Mouse (Mus musculus) small intestine, adult 2 months (tissue): ENCODE data around the gene Bms1. TPM values are rescaled to one million over a fixed set of nuclear protein-coding genes. Genes with fewer than 3 reads are reported as not detected.

Source experiments
- H3K27ac ChIP-seq: fragments of 200-500 bp; 2 replicates; pipeline ENCODE4 v1.5.1; 2012; ENCODE audit warnings: low read depth, low read length, control low read depth, inconsistent platforms; ENCODE audit not compliant: insufficient read depth
- H3K27me3 ChIP-seq: fragments of 200-500 bp; 2 replicates; pipeline ENCODE4 v1.6.1; 2012; ENCODE audit warnings: mild to moderate bottlenecking, moderate library complexity, low read length, inconsistent platforms; ENCODE audit not compliant: control insufficient read depth, insufficient read depth
- H3K36me3 ChIP-seq: fragments of 200-500 bp; 2 replicates; pipeline ENCODE4 v1.6.1; 2012; ENCODE audit warnings: mild to moderate bottlenecking, low read length, control low read depth, inconsistent platforms; ENCODE audit not compliant: control insufficient read depth, insufficient read depth
- H3K4me1 ChIP-seq: fragments of 200-500 bp; 2 replicates; pipeline ENCODE4 v1.6.1; 2012; ENCODE audit warnings: low read length, inconsistent platforms, mixed read lengths; ENCODE audit not compliant: control insufficient read depth, insufficient read depth, insufficient read length
- H3K4me3 ChIP-seq: fragments of 200-500 bp; 2 replicates; pipeline ENCODE4 v1.5.1; 2012; ENCODE audit warnings: low read depth, mild to moderate bottlenecking, control low read depth, inconsistent platforms, low read length, moderate library complexity
- CTCF ChIP-seq: fragments of 200-500 bp; IDR thresholded peaks from 2 replicates; pipeline ENCODE4 v1.5.1; 2012; ENCODE audit warnings: low read depth, mild to moderate bottlenecking, control low read depth, inconsistent platforms, low read length, moderate library complexity, mixed read lengths; ENCODE audit not compliant: insufficient replicate concordance, insufficient read length; ENCODE audit errors: extremely low read depth
- POLR2A ChIP-seq: fragments of 200-500 bp; IDR thresholded peaks from 2 replicates; pipeline ENCODE4 v1.6.1; 2012; ENCODE audit warnings: low read depth, mild to moderate bottlenecking, control low read depth, inconsistent platforms, low read length, moderate library complexity
- WGBS: fragments of 180-500 bp; shearing (Covaris S2); methylation state at CpG from one replicate; pipeline ENCODE4 v1.1.7; 2018; 5-methylcytosine and 5-hydroxymethylcytosine counted together
- polyA plus RNA-seq: library from polyadenylated mRNA; depleted of rRNA; stranded (reverse); fragments of >200 nt; gene quantifications from 2 replicates; pipeline ENCODE4 v1.2.3, GENCODE M21; 2012; rRNA removed

The Bms1 gene
- polyA plus RNA-seq, 1 experiment, result 1.4 TPM

- Histone ChIP-seq H3K27ac (no peak overlapping the region), H3K4me1 (no peaks in the 10 kb centered on the region), H3K36me3 (no peaks in the 10 kb centered on the region), H3K27me3 (no peaks in the 10 kb centered on the region), H3K4me3 (no peak overlapping the region)
- 84% methylated on average over 5 of the region's 5 CpGs for WGBS
- no peak for TF ChIP-seq CTCF
- no peak for TF ChIP-seq POLR2A
These were observed 81.6 kb downstream of the Bms1 start for GRCm38 (mm10) chr6:118337660-118338059.

GRCm38 (mm10) chr6:118336541-118337480 lies 82.5 kb downstream of the Bms1 start:
- Histone ChIP-seq H3K4me3 (no peak overlapping the region), H3K36me3 (no peaks in the 10 kb centered on the region), H3K27me3 (no peaks in the 10 kb centered on the region), H3K4me1 (no peaks in the 10 kb centered on the region), H3K27ac (no peak overlapping the region)
- WGBS, result 55% methylated on average over 14 of the region's 14 CpGs
- no peak for TF ChIP-seq POLR2A
- TF ChIP-seq CTCF, result no peak

GRCm38 (mm10) chr6:118335934-118336450 lies 83.3 kb downstream of the Bms1 start:
- TF ChIP-seq CTCF (no peak), POLR2A (no peak)
- Histone ChIP-seq H3K27me3 (no peaks in the 10 kb centered on the region), H3K4me3 (no peak overlapping the region), H3K4me1 (no peaks in the 10 kb centered on the region), H3K36me3 (no peaks in the 10 kb centered on the region), H3K27ac (no peak overlapping the region)
- 53% methylated on average over 5 of the region's 5 CpGs for WGBS

DNA sequence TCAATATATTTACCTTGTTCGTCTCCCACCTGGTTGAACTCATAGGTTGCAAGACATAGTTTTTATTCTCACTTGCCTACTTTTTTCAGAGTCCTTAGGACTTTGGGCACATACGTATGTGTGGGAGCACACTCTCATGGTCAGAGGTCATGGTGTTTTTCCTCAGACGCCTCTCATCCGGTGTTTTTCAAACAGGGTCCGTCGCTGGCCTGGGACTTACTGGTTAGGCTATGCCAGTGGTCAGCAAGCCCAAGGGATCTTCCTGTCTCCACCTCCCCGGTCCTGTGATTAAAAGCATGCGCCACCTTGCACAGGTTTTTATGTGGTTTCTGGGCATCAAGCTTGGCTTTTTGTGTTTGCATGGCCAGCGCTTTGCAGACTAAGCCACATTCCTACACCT lies 85.4 kb downstream of the Bms1 start:
- 85% methylated on average over 9 of the region's 9 CpGs for WGBS
- TF ChIP-seq CTCF, result no peak
- no peak for TF ChIP-seq POLR2A
- H3K4me3 ChIP-seq, result no peak overlapping the region
- no peaks in the 10 kb centered on the region for H3K36me3 ChIP-seq
- no peak overlapping the region for H3K27ac ChIP-seq
- H3K27me3 ChIP-seq, result no peaks in the 10 kb centered on the region
- H3K4me1 ChIP-seq, result no peaks in the 10 kb centered on the region

Other genes with a start within 250 kb of the Bms1 start
- gene Ret, start 221.8 kb downstream of the Bms1 start, polyA plus RNA-seq, result 2.6 and 4.5 TPM in 2 replicates
- 0.10 and 0.15 TPM in 2 replicates for gene Zfp248, start 36.1 kb upstream of the Bms1 start, polyA plus RNA-seq
- 0.17 and 0.29 TPM in 2 replicates for gene Zfp9, start 59.8 kb upstream of the Bms1 start, polyA plus RNA-seq
- 0.42 and 0.58 TPM in 2 replicates for gene Ankrd26, start 142.8 kb upstream of the Bms1 start, polyA plus RNA-seq